Mouse (Mus musculus) hindbrain, postnatal 0 days (tissue): ENCODE data around the gene Svs1. TPM values are rescaled to one million over a fixed set of nuclear protein-coding genes. Genes with fewer than 3 reads are reported as not detected.

Source experiments
- ATAC-seq: fragments of 200-750 bp; cut with Nextera tagmentation; 2 replicates; pipeline ENCODE4 v1.8.0; 2017; ENCODE audit warnings: mild to moderate bottlenecking, moderate TSS enrichment, moderate library complexity
- DNase-seq: peaks from one replicate; pipeline ENCODE4 v3.0.0-alpha.2; 2015; ENCODE audit warnings: low spot score
- H3K27ac ChIP-seq: fragments of 300-500 bp; sonication (generic); 2 replicates; pipeline ENCODE4 v1.5.1; 2014; ENCODE audit warnings: mild to moderate bottlenecking
- H3K27me3 ChIP-seq: fragments of 300-500 bp; sonication (generic); 2 replicates; pipeline ENCODE4 v1.6.1; 2014; ENCODE audit warnings: low read length, mixed read lengths; ENCODE audit not compliant: insufficient read depth
- H3K36me3 ChIP-seq: fragments of 300-500 bp; sonication (generic); 2 replicates; pipeline ENCODE4 v1.6.1; 2014; ENCODE audit warnings: low read length, mixed read lengths; ENCODE audit not compliant: insufficient read depth
- H3K4me1 ChIP-seq: fragments of 300-500 bp; sonication (generic); 2 replicates; pipeline ENCODE4 v1.6.1; 2014; ENCODE audit warnings: antibody characterized with exemption, low read length, mixed read lengths; ENCODE audit not compliant: insufficient read depth
- H3K4me2 ChIP-seq: fragments of 300-500 bp; sonication (generic); 2 replicates; pipeline ENCODE4 v1.6.1; 2014; ENCODE audit warnings: low read depth, mild to moderate bottlenecking, low read length, moderate library complexity, mixed read lengths
- H3K4me3 ChIP-seq: fragments of 300-500 bp; sonication (generic); 2 replicates; pipeline ENCODE4 v1.5.1; 2014; ENCODE audit warnings: low read length
- H3K9ac ChIP-seq: fragments of 300-500 bp; sonication (generic); replicated peaks from 2 replicates; pipeline ENCODE4 v1.6.1; 2014; ENCODE audit warnings: mild to moderate bottlenecking, low read length, moderate library complexity, mixed read lengths
- H3K9me3 ChIP-seq: fragments of 300-500 bp; sonication (generic); 2 replicates; pipeline ENCODE4 v1.6.1; 2016; ENCODE audit warnings: low read length, mixed read lengths
- CTCF ChIP-seq: IDR thresholded peaks from 2 replicates; pipeline ENCODE4 v1.5.1; 2016; ENCODE audit warnings: antibody characterized with exemption, control low read depth, low read depth
- WGBS: fragments of 180-500 bp; shearing (Covaris S2); extraction: QIAGEN DNeasy Blood & Tissue Kit; methylation state at CpG from one replicate; pipeline ENCODE4 v1.1.7; 2014; 5-methylcytosine and 5-hydroxymethylcytosine counted together
- polyA plus RNA-seq: library from polyadenylated mRNA; unstranded; fragments of >200 nt; fragmentation: Nextera tagmentation; extraction: Ambion mirVana; gene quantifications from 2 replicates; pipeline ENCODE4 v1.2.1, GENCODE M21; 2015
- total RNA-seq: library from RNA; depleted of rRNA; stranded (reverse); fragments of >200 nt; gene quantifications from 2 replicates; pipeline ENCODE4 v1.2.3, GENCODE M21; 2014

Gene Svs1
- total and polyA plus RNA-seq, 2 experiments from 2014 or later: not detected

GRCm38 (mm10) chr6:48982305-48982704, 4.4 kb upstream of the Svs1 start:
- H3K4me1 ChIP-seq: no peaks in the 10 kb centered on the region
- no peak for TF ChIP-seq CTCF
- H3K4me3 ChIP-seq: no peak overlapping the region
- no peaks in the 10 kb centered on the region for H3K36me3 ChIP-seq
- no peak overlapping the region for H3K4me2 ChIP-seq
- 62% methylated on average over 3 of the region's 3 CpGs for WGBS
- ATAC-seq (no peak), DNase-seq (no peak)
- no peak overlapping the region for H3K9ac ChIP-seq
- no peak overlapping the region for H3K27ac ChIP-seq
- no peaks in the 10 kb centered on the region for H3K27me3 ChIP-seq
- H3K9me3 ChIP-seq: no peaks in the 10 kb centered on the region

GRCm38 (mm10) chr6:48989971-48990370, 3.3 kb downstream of the Svs1 start:
- no peak overlapping the region for H3K9ac ChIP-seq
- H3K36me3 ChIP-seq: no peaks in the 10 kb centered on the region
- H3K4me1 ChIP-seq: no peaks in the 10 kb centered on the region
- DNase-seq (no peak), ATAC-seq (no peak)
- 91% methylated on average over 5 of the region's 5 CpGs for WGBS
- no peak overlapping the region for H3K4me3 ChIP-seq
- TF ChIP-seq CTCF: no peak
- no peak overlapping the region for H3K4me2 ChIP-seq
- no peaks in the 10 kb centered on the region for H3K27me3 ChIP-seq
- no peak overlapping the region for H3K27ac ChIP-seq
- no peaks in the 10 kb centered on the region for H3K9me3 ChIP-seq

GRCm38 (mm10) chr6:48991991-48992390, 5.3 kb downstream of the Svs1 start:
- no peaks in the 10 kb centered on the region for H3K9me3 ChIP-seq
- H3K4me3 ChIP-seq: no peak overlapping the region
- no peaks in the 10 kb centered on the region for H3K4me1 ChIP-seq
- H3K27me3 ChIP-seq: no peaks in the 10 kb centered on the region
- no peaks in the 10 kb centered on the region for H3K36me3 ChIP-seq
- H3K27ac ChIP-seq: no peak overlapping the region
- ATAC-seq: no peak
- no peak for TF ChIP-seq CTCF
- 80% methylated on average over 4 of the region's 4 CpGs for WGBS
- H3K4me2 ChIP-seq: no peak overlapping the region
- no peak overlapping the region for H3K9ac ChIP-seq
- no peak for DNase-seq

DNA sequence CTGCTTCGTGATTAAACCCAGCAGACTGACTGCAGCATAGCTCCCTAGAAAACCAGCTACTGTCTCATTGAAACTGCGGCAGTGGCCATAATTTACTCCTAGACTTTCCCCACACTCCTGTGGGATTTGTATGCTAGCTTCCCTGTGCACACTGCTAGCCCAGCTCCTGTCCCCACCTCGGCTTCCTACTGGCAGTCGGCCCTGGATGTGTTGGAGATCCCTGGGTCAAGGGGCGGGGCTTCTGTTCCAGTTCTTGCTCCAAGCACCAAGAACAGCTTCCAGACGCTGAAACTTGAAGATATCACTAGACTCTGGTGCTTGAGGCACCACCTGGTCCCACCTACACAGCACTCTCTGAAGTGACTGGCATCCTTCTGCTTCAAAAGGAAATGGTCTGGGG, 11.5 kb downstream of the Svs1 start:
- DNase-seq: no peak
- H3K9ac ChIP-seq: no peak overlapping the region
- H3K4me3 ChIP-seq: no peak overlapping the region
- H3K27me3 ChIP-seq: no peaks in the 10 kb centered on the region
- H3K36me3 ChIP-seq: no peaks in the 10 kb centered on the region
- TF ChIP-seq CTCF: no peak
- 70% methylated on average over 6 of the region's 6 CpGs for WGBS
- H3K4me2 ChIP-seq: no peak overlapping the region
- no peak for ATAC-seq
- no peaks in the 10 kb centered on the region for H3K9me3 ChIP-seq
- no peaks in the 10 kb centered on the region for H3K4me1 ChIP-seq
- H3K27ac ChIP-seq: no peak overlapping the region

DNA sequence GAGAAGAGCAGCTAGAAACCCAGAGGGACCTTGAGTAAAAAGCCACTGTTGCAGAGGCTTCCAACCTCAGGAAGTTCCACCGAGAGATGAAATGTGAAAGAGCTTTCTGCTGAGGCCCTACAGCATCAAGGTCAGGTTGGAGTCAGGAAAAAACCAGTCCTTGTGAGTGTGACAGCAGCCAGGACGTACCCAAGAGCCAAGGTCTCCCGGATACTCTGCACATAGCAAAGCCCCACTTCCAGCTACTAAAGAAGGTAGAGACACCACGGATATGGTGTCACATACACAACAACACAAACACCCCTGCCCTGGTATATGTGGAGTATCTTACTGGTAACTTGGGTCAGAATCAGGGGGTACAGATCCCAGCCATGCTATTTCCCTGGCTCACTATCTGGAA, 12.1 kb downstream of the Svs1 start:
- Histone ChIP-seq H3K27me3 (no peaks in the 10 kb centered on the region), H3K27ac (no peak overlapping the region), H3K9me3 (no peaks in the 10 kb centered on the region), H3K36me3 (no peaks in the 10 kb centered on the region), H3K9ac (no peak overlapping the region), H3K4me2 (no peak overlapping the region), H3K4me1 (no peaks in the 10 kb centered on the region), H3K4me3 (no peak overlapping the region)
- DNase-seq (no peak), ATAC-seq (no peak)
- no peak for TF ChIP-seq CTCF
- 90% methylated on average over 4 of the region's 4 CpGs for WGBS

DNA sequence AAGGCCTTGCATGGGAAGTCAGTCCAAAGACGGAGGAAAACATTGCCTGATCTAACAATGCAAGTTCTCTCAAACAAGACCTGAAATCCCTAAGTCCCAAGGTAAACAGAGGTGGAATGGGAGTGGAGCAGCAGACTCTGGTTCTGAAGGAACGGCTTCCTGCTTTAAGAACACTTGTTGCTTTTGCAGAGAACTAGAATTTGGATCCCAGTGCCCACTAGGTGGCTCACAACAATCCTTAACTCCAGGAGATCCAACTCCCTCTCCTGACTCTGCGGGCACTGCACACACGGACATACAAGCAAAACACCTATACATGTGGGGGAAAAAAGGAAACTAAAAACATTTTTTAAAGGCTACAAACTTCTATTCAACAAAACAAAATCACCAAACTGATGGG, 16.7 kb downstream of the Svs1 start:
- DNase-seq: peak; percentile 29
- H3K9ac ChIP-seq: no peak overlapping the region
- no peak overlapping the region for H3K27ac ChIP-seq
- no peak overlapping the region for H3K4me3 ChIP-seq
- ATAC-seq: no peak
- H3K9me3 ChIP-seq: no peaks in the 10 kb centered on the region
- WGBS: 53% methylated on average over 4 of the region's 4 CpGs
- no peak overlapping the region for H3K4me2 ChIP-seq
- H3K36me3 ChIP-seq: no peaks in the 10 kb centered on the region
- peaks cover under 1% of the 10 kb centered on the region; the same call in 1 of the 2 replicates for H3K4me1 ChIP-seq
- TF ChIP-seq CTCF: peak; percentile 44; the same call in 1 of the 2 replicates
- H3K27me3 ChIP-seq: no peaks in the 10 kb centered on the region

GRCm38 (mm10) chr6:49007981-49008380, 21.3 kb downstream of the Svs1 start:
- Histone ChIP-seq H3K4me3 (peak overlapping the region; percentile 23), H3K36me3 (no peaks in the 10 kb centered on the region), H3K4me1 (peaks cover 3% of the 10 kb centered on the region; the same call in 1 of the 2 replicates), H3K9me3 (no peaks in the 10 kb centered on the region), H3K4me2 (peak overlapping the region; percentile 52), H3K9ac (no peak overlapping the region), H3K27me3 (no peaks in the 10 kb centered on the region), H3K27ac (no peak overlapping the region)
- under 1% methylated on average over 9 of the region's 9 CpGs for WGBS
- TF ChIP-seq CTCF: peak; percentile 85
- ATAC-seq: peak; percentile 40; the same call in 1 of the 2 replicates
- DNase-seq: peak; percentile 87
